Mouse (Mus musculus) neural tube, embryonic 14.5 days (tissue): ENCODE results near the gene Polr1c. TPM values are rescaled to one million over a fixed set of nuclear protein-coding genes. Genes with fewer than 3 reads are reported as not detected.

Experiments used
- ATAC-seq: fragments of 200-750 bp; cut with Nextera tagmentation; 2 replicates; pipeline ENCODE4 v1.8.0; 2017; ENCODE audit warnings: low read depth, mild to moderate bottlenecking, moderate TSS enrichment, moderate library complexity
- H3K27ac ChIP-seq: fragments of 300-500 bp; sonication (generic); 2 replicates; pipeline ENCODE4 v1.5.1; 2014; ENCODE audit warnings: low read depth, mild to moderate bottlenecking, control low read depth, low read length, moderate library complexity, mixed read lengths
- H3K27me3 ChIP-seq: fragments of 300-500 bp; sonication (generic); 2 replicates; pipeline ENCODE4 v1.6.1; 2014; ENCODE audit warnings: low read length; ENCODE audit not compliant: control insufficient read depth, insufficient read depth
- H3K36me3 ChIP-seq: fragments of 300-500 bp; sonication (generic); 2 replicates; pipeline ENCODE4 v1.6.1; 2014; ENCODE audit warnings: low read length, mixed read lengths; ENCODE audit not compliant: control insufficient read depth, insufficient read depth
- H3K4me1 ChIP-seq: fragments of 300-500 bp; sonication (generic); 2 replicates; pipeline ENCODE4 v1.6.1; 2014; ENCODE audit warnings: low read length; ENCODE audit not compliant: control insufficient read depth, insufficient read depth
- H3K4me2 ChIP-seq: fragments of 300-500 bp; sonication (generic); 2 replicates; pipeline ENCODE4 v1.6.1; 2014; ENCODE audit warnings: mild to moderate bottlenecking, low read depth, low read length, control low read depth
- H3K4me3 ChIP-seq: fragments of 300-500 bp; sonication (generic); 2 replicates; pipeline ENCODE4 v1.5.1; 2014; ENCODE audit warnings: low read depth, low read length, control low read depth, mixed read lengths
- H3K9ac ChIP-seq: fragments of 300-500 bp; sonication (generic); replicated peaks from 2 replicates; pipeline ENCODE4 v1.6.1; 2014; ENCODE audit warnings: low read depth, mild to moderate bottlenecking, control low read depth, low read length, mixed read lengths
- H3K9me3 ChIP-seq: fragments of 300-500 bp; sonication (generic); 2 replicates; pipeline ENCODE4 v1.6.1; 2016; ENCODE audit warnings: low read length; ENCODE audit not compliant: control insufficient read depth
- WGBS: fragments of 180-500 bp; shearing (Covaris S2); extraction: QIAGEN DNeasy Blood & Tissue Kit; methylation state at CpG from one replicate; pipeline ENCODE4 v1.1.7; 2014; 5-methylcytosine and 5-hydroxymethylcytosine counted together
- polyA plus RNA-seq: library from polyadenylated mRNA; unstranded; fragments of >200 nt; fragmentation: Nextera tagmentation; extraction: Ambion mirVana; gene quantifications from 2 replicates; pipeline ENCODE4 v1.2.1, GENCODE M21; 2014

Polr1c gene
- polyA plus RNA-seq = 80.4 and 83.6 TPM in 2 replicates

GRCm38 (mm10) chr17:46247512-46248188 lies at the start of gene Polr1c, which contains the start of gene Yipf3:
Gene Polr1c (minus strand): TSS chr17:46248054.
Gene Yipf3 (plus strand): TSS chr17:46248080.
- Histone ChIP-seq H3K9me3 (no peaks in the 10 kb centered on the region), H3K27me3 (no peaks in the 10 kb centered on the region), H3K4me3 (peak within 1 kb of the TSS; percentile 99), H3K9ac (peak within 1 kb of the TSS; percentile 97), H3K4me1 (peaks cover 16% of the 10 kb centered on the region), H3K4me2 (peak within 1 kb of the TSS; percentile 76), H3K36me3 (peaks cover 50% of the 10 kb centered on the region), H3K27ac (peak within 1 kb of the TSS; percentile 80)
- under 1% methylated on average over 53 of the region's 53 CpGs for WGBS
- peak; percentile 93 for ATAC-seq

GRCm38 (mm10) chr17:46297028-46297363 lies 49.1 kb upstream of the Polr1c start:
- Histone ChIP-seq H3K27me3 (peaks cover 13% of the 10 kb centered on the region), H3K9ac (peak overlapping the region; percentile 64), H3K36me3 (no peaks in the 10 kb centered on the region), H3K27ac (peak overlapping the region; percentile 71; the same call in 1 of the 2 replicates), H3K4me3 (peak overlapping the region; percentile 61), H3K4me2 (peak overlapping the region; percentile 86), H3K4me1 (peaks cover 10% of the 10 kb centered on the region; the same call in 1 of the 2 replicates), H3K9me3 (no peaks in the 10 kb centered on the region)
- 10% methylated on average over 6 of the region's 6 CpGs for WGBS
- ATAC-seq = peak; percentile 33

- Histone ChIP-seq H3K4me2 (peak overlapping the region; percentile 86; the same call in 1 of the 2 replicates), H3K36me3 (no peaks in the 10 kb centered on the region), H3K9me3 (no peaks in the 10 kb centered on the region), H3K9ac (peak overlapping the region; percentile 64; the same call in 1 of the 2 replicates), H3K27ac (peak overlapping the region; percentile 71; the same call in 1 of the 2 replicates), H3K4me3 (peak overlapping the region; percentile 61; the same call in 1 of the 2 replicates), H3K27me3 (peaks cover 13% of the 10 kb centered on the region), H3K4me1 (peaks cover 10% of the 10 kb centered on the region; the same call in 1 of the 2 replicates)
- 40% methylated on average over 6 of the region's 6 CpGs for WGBS
- no peak for ATAC-seq
Measured at GRCm38 (mm10) chr17:46296601-46297000, 48.7 kb upstream of the Polr1c start.

- no peak for ATAC-seq
- 78% methylated on average over 11 of the region's 11 CpGs for WGBS
Measured at GRCm38 (mm10) chr17:46287678-46288095, 39.8 kb upstream of the Polr1c start.

GRCm38 (mm10) chr17:46285407-46285806 lies 37.6 kb upstream of the Polr1c start:
- no peak for ATAC-seq

More at GRCm38 (mm10) chr17:46287678-46288095, 39.8 kb upstream of the Polr1c start:
- Histone ChIP-seq H3K9ac (no peak overlapping the region), H3K4me1 (no peaks in the 10 kb centered on the region), H3K27ac (no peak overlapping the region), H3K4me2 (no peak overlapping the region), H3K27me3 (no peaks in the 10 kb centered on the region), H3K36me3 (no peaks in the 10 kb centered on the region), H3K4me3 (no peak overlapping the region), H3K9me3 (no peaks in the 10 kb centered on the region)

GRCm38 (mm10) chr17:46284653-46285052 lies 36.8 kb upstream of the Polr1c start:
- no peaks in the 10 kb centered on the region for H3K27me3 ChIP-seq
- H3K4me2 ChIP-seq = no peak overlapping the region

More at GRCm38 (mm10) chr17:46285407-46285806, 37.6 kb upstream of the Polr1c start:
- no peak overlapping the region for H3K27ac ChIP-seq
- no peak overlapping the region for H3K4me2 ChIP-seq
- no peaks in the 10 kb centered on the region for H3K27me3 ChIP-seq
- no peak overlapping the region for H3K4me3 ChIP-seq
- WGBS = 77% methylated on average over 6 of the region's 6 CpGs
- no peaks in the 10 kb centered on the region for H3K36me3 ChIP-seq
- no peak overlapping the region for H3K9ac ChIP-seq
- no peaks in the 10 kb centered on the region for H3K9me3 ChIP-seq
- H3K4me1 ChIP-seq = peaks cover 4% of the 10 kb centered on the region; the same call in 1 of the 2 replicates

GRCm38 (mm10) chr17:46283911-46284310 lies 36.1 kb upstream of the Polr1c start:
- H3K4me2 ChIP-seq = no peak overlapping the region
- no peaks in the 10 kb centered on the region for H3K9me3 ChIP-seq
- no peaks in the 10 kb centered on the region for H3K27me3 ChIP-seq
- 89% methylated on average over 8 of the region's 8 CpGs for WGBS
- H3K4me1 ChIP-seq = peaks cover 4% of the 10 kb centered on the region; the same call in 1 of the 2 replicates
- H3K4me3 ChIP-seq = no peak overlapping the region
- no peak for ATAC-seq
- H3K36me3 ChIP-seq = no peaks in the 10 kb centered on the region
- no peak overlapping the region for H3K9ac ChIP-seq
- no peak overlapping the region for H3K27ac ChIP-seq

More at GRCm38 (mm10) chr17:46284653-46285052, 36.8 kb upstream of the Polr1c start:
- no peak overlapping the region for H3K9ac ChIP-seq
- 33% methylated on average over 7 of the region's 7 CpGs for WGBS
- H3K9me3 ChIP-seq = no peaks in the 10 kb centered on the region
- no peaks in the 10 kb centered on the region for H3K36me3 ChIP-seq
- no peak for ATAC-seq
- H3K27ac ChIP-seq = no peak overlapping the region
- H3K4me1 ChIP-seq = peaks cover 4% of the 10 kb centered on the region; the same call in 1 of the 2 replicates
- no peak overlapping the region for H3K4me3 ChIP-seq

- Histone ChIP-seq H3K27me3 (no peaks in the 10 kb centered on the region), H3K9me3 (no peaks in the 10 kb centered on the region), H3K9ac (peak overlapping the region; percentile 65), H3K4me1 (peaks cover 4% of the 10 kb centered on the region; the same call in 1 of the 2 replicates), H3K27ac (peak overlapping the region; percentile 44; the same call in 1 of the 2 replicates), H3K4me2 (peak overlapping the region; percentile 97), H3K4me3 (peak overlapping the region; percentile 59), H3K36me3 (no peaks in the 10 kb centered on the region)
- 20% methylated on average over 9 of the region's 9 CpGs for WGBS
- peak; percentile 65 for ATAC-seq
Measured at GRCm38 (mm10) chr17:46283140-46283539, 35.3 kb upstream of the Polr1c start.
